Mouse (Mus musculus) cerebellum, adult 2 months (tissue): Measurements from ENCODE around the gene Galnt17. TPM values are rescaled to one million over a fixed set of nuclear protein-coding genes. Genes with fewer than 3 reads are reported as not detected.

Experiments
- DNase-seq, 2 experiments: peaks; one replicate each; pipeline ENCODE4 v3.0.0; 2021
- H3K27ac ChIP-seq: fragments of 200-500 bp; 2 replicates; pipeline ENCODE4 v1.5.1; 2012; ENCODE audit warnings: low read length, control low read depth, inconsistent platforms; ENCODE audit not compliant: insufficient read depth
- H3K27me3 ChIP-seq: fragments of 200-500 bp; 2 replicates; pipeline ENCODE4 v1.6.1; 2012; ENCODE audit warnings: inconsistent platforms, mild to moderate bottlenecking, low read length, moderate library complexity; ENCODE audit not compliant: control insufficient read depth, insufficient read depth
- H3K4me1 ChIP-seq: fragments of 200-500 bp; 2 replicates; pipeline ENCODE4 v1.6.1; 2011; ENCODE audit warnings: low read length; ENCODE audit not compliant: control insufficient read depth, insufficient read depth
- H3K4me3 ChIP-seq: fragments of 200-500 bp; replicated peaks from 2 replicates; pipeline ENCODE3; 2011; ENCODE audit warnings: mild to moderate bottlenecking, low read depth, low read length, control low read depth; ENCODE audit not compliant: insufficient read depth
- CTCF ChIP-seq: fragments of 200-500 bp; IDR thresholded peaks from 2 replicates; pipeline ENCODE4 v1.5.1; 2011; ENCODE audit warnings: low read depth, mild to moderate bottlenecking, control low read depth, low read length, moderate library complexity, borderline replicate concordance; ENCODE audit not compliant: insufficient read depth
- POLR2A ChIP-seq: fragments of 200-500 bp; IDR thresholded peaks from 2 replicates; pipeline ENCODE4 v1.6.1; 2011; ENCODE audit warnings: low read length, control low read depth, borderline replicate concordance; ENCODE audit not compliant: insufficient read depth
- WGBS: fragments of 180-500 bp; shearing (Covaris S2); methylation state at CpG from one replicate; pipeline ENCODE4 v1.1.7; 2018; 5-methylcytosine and 5-hydroxymethylcytosine counted together
- polyA plus RNA-seq: library from polyadenylated mRNA; depleted of rRNA; stranded (reverse); fragments of >200 nt; gene quantifications from 2 replicates; pipeline ENCODE4 v1.2.3, GENCODE M21; 2012

The Galnt17 gene
- polyA plus RNA-seq, 1 experiment, result 22.2 TPM

- TF ChIP-seq POLR2A (no peak), CTCF (no peak)
- H3K27ac ChIP-seq, result no peak overlapping the region
- no peaks in the 10 kb centered on the region for H3K27me3 ChIP-seq
- WGBS, result 81% methylated on average over 1 of the region's 1 CpGs
- H3K4me1 ChIP-seq, result no peaks in the 10 kb centered on the region
- no peak overlapping the region for H3K4me3 ChIP-seq
- no peak for DNase-seq
These were observed 213.5 kb downstream of the Galnt17 start for GRCm38 (mm10) chr5:131094771-131095170.

- WGBS, result 77% methylated on average over 6 of the region's 6 CpGs
- Histone ChIP-seq H3K4me1 (peaks cover 2% of the 10 kb centered on the region; the same call in 1 of the 2 replicates), H3K4me3 (no peak overlapping the region), H3K27me3 (no peaks in the 10 kb centered on the region), H3K27ac (no peak overlapping the region)
- TF ChIP-seq CTCF, result no peak
- TF ChIP-seq POLR2A, result no peak
- DNase-seq, result no peak
These were observed 214.2 kb downstream of the Galnt17 start for GRCm38 (mm10) chr5:131094138-131094537.

DNA sequence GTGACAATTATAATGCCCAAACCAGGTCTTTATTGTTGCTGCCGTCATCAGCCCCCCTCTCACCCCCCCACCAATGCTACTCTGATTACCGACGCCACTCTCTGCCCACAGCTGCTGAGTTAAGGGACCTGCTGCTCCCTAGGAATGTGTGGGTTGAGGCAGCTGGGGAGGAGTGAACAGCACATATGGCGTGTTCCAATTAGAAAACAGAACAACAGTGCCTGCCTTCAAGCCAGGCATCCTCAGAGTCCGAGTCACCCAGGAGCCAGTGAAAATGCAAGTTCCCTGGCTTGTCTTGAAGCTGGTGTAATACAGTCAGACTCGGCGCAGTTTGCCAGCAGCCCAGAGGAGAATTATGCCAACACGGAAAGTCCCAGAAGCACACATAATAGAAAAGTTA is 218.4 kb downstream of the Galnt17 start:
- TF ChIP-seq CTCF, result no peak
- TF ChIP-seq POLR2A, result no peak
- H3K27ac ChIP-seq, result no peak overlapping the region
- no peak for DNase-seq
- peaks cover 3% of the 10 kb centered on the region; the same call in 1 of the 2 replicates for H3K4me1 ChIP-seq
- H3K4me3 ChIP-seq, result no peak overlapping the region
- WGBS, result 55% methylated on average over 8 of the region's 8 CpGs
- no peaks in the 10 kb centered on the region for H3K27me3 ChIP-seq

- no peak for DNase-seq
- TF ChIP-seq CTCF (no peak), POLR2A (no peak)
- 62% methylated on average over 11 of the region's 11 CpGs for WGBS
- H3K27ac ChIP-seq, result no peak overlapping the region
- H3K4me1 ChIP-seq, result peaks cover 5% of the 10 kb centered on the region
- no peak overlapping the region for H3K4me3 ChIP-seq
- H3K27me3 ChIP-seq, result no peaks in the 10 kb centered on the region
These were observed 219.4 kb downstream of the Galnt17 start for GRCm38 (mm10) chr5:131088866-131089265.

DNA sequence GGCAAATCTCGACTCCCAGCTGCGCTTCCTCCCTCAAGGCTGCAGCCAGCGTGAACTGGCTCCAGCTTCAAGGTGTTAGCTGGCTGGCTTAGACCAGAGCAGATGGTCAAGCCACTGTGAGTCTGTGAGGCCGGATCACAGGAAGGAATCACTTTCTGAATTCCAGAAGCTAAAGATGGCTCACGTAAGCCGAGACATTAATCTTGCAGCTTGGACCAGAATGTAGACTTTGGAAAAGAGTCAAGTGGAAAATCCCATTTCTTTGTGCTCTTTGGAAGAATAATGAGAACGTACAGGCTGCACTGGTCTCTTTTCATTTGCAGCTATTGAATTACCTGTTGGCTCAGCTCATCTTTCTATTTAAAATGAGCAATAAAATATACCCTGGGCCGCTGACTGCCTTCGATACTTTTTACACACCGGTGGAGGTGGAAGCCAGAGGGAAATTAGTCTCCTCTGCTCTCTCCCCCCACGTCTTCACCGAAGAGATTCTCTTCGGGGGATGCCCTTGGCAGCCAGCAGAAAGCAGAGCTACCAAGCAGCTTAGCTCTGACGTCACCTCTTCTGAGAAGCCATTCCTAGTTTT is 225.1 kb downstream of the Galnt17 start:
- peak; percentile 82 to 91 for DNase-seq
- Histone ChIP-seq H3K4me3 (peak overlapping the region; percentile 6), H3K27me3 (no peaks in the 10 kb centered on the region), H3K27ac (peak overlapping the region; percentile 51), H3K4me1 (peaks cover 4% of the 10 kb centered on the region; the same call in 1 of the 2 replicates)
- WGBS, result 10% methylated on average over 14 of the region's 14 CpGs
- no peak for TF ChIP-seq POLR2A
- TF ChIP-seq CTCF, result no peak

DNA sequence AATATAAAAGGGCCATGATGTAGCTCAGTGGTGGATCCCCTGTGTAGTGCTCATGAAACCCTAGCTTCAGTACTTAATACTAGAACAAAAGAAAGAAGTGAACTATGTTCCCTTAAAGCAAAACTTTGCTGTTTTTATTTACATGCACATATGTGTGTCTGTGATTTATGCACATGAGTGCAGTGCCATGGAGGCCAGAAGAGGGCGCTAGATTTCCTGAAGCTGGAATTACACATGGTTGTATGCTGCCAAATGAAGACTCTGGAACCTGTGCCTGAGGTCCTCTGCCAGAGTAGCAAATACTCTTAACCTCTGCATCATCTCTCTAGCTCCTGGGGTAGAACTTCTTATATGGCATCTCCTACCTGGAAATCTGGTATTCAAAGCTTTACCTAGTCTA is 230.6 kb downstream of the Galnt17 start:
- H3K27me3 ChIP-seq, result no peaks in the 10 kb centered on the region
- WGBS, result 61% methylated on average over 1 of the region's 1 CpGs
- TF ChIP-seq CTCF (no peak), POLR2A (no peak)
- H3K27ac ChIP-seq, result no peak overlapping the region
- DNase-seq, result no peak
- H3K4me1 ChIP-seq, result no peaks in the 10 kb centered on the region; the same call in 1 of the 2 replicates
- H3K4me3 ChIP-seq, result no peak overlapping the region

DNA sequence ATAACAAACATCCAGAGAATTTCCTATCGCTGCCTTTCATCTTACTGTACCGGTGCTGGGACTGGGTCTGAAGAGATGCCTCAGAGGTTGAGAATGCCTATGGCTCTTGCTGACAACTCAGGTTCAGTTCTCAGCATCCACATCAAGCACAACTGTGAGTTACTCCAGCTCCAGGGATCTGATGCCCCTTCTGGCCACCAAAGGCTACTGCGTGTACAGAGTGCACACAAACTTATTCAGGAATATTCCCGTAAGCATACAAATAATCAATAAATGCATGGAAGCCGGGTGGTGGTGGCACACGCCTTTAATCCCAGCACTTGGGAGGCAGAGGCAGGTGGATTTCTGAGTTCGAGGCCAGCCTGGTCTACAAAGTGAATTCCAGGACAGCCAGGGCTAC is 232.5 kb downstream of the Galnt17 start:
- WGBS, result 97% methylated on average over 7 of the region's 7 CpGs

GRCm38 (mm10) chr5:131074295-131074694 is 234.0 kb downstream of the Galnt17 start:
- TF ChIP-seq CTCF (no peak), POLR2A (no peak)
- WGBS, result 94% methylated on average over 4 of the region's 4 CpGs
- DNase-seq, result no peak
- H3K27me3 ChIP-seq, result no peaks in the 10 kb centered on the region
- no peaks in the 10 kb centered on the region; the same call in 1 of the 2 replicates for H3K4me1 ChIP-seq
- no peak overlapping the region for H3K27ac ChIP-seq
- H3K4me3 ChIP-seq, result no peak overlapping the region

More for the DNA sequence above, 232.5 kb downstream of the Galnt17 start:
- H3K4me3 ChIP-seq, result no peak overlapping the region
- no peaks in the 10 kb centered on the region for H3K27me3 ChIP-seq
- TF ChIP-seq CTCF, result no peak
- DNase-seq, result no peak
- H3K27ac ChIP-seq, result no peak overlapping the region
- no peaks in the 10 kb centered on the region; the same call in 1 of the 2 replicates for H3K4me1 ChIP-seq
